Mouse (Mus musculus) B cell, adult 67 days (primary cell): ENCODE data around the gene Ttll12. TPM values are rescaled to one million over a fixed set of nuclear protein-coding genes. Genes with fewer than 3 reads are reported as not detected.

Source experiments
- total RNA-seq, 2 experiments: library from RNA; stranded (reverse); gene quantifications; 4 replicates each; pipeline ENCODE4 v1.2.4; 2023

Ttll12 gene
- 1 to 10 TPM; 7.4 to 8.2 TPM for total RNA-seq

DNA sequence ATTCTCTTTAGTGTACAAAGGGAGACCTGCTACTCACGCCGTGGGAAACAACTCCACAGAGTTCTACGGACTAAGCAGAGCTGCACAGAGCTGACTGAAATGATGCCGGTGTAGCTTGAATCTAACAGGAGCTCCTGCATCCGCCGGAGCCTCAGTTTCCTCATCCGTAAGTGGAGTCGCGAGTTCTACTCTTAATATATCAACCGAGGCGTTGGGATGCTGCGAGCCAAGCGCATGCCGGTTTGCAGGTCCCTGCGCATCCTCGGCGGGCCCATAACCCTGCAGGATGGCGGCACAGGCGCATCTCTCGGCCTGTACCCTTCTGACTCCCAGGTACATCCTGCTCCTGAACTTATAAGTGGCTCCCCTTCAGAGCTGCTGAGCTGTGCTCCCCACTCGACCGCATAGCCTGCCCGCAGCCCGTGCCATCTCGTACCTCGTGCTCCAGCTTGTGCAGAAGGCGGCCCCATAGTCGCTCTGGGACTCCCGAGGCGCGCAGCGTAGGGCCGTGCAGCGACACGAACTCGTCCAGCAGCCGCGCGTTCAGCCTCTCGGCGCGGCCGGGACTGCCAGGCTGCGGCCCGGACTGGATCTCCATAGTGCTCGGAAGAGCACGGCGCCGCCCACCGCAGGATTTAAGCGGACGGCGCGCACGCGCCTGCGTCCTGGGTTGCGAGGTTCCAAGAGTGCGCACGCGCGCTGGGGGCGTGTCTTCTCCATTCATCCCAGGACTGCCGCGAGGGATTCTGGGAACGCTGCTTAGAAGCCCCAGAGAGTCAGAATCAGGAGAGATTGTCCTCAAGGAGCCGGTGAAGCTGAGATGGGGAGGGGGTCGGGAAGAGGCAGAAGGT is at the start of gene Ttll12:
Gene Ttll12, minus strand, starts transcription at position 645 of the 851 bp plus-strand sequence.

DNA sequence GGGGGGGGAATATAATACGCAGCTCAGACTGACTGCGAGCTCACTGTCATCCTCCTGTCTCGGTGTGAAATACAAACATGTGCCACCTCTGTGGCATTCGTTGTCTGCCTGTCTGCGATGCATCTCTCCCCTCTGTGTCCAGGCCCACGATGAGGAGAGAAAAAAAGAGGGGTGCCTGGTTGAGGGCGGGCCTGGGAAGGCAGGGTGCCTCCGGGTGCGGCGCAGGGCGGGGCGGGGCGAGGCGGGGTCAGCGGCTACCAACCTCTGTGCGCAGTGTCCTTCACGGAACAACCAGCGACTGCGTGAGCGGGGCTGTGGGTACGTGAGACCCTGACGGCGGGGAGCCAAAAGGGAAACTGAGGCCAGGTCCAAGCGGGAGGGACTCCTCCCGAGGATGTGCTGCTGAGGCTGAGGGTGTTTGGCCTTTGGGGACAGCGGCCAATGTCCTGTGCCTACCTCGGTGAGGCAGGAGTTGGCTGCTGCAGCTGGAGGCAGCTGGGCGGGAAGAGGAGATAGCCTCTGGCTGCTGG is 31.6 kb downstream of the Ttll12 start, which contains the start of the genes Tspo and Mcat:
Gene Tspo, plus strand, starts transcription at position 266 of the 530 bp plus-strand sequence.
Gene Mcat, minus strand, starts transcription at position 461 of the 530 bp plus-strand sequence.

GRCm38 (mm10) chr15:83526424-83527091 is 68.4 kb downstream of the Ttll12 start, which contains the start of gene Bik:
TSS of gene Bik (plus strand) at chr15:83526862.

Other genes with a start within 250 kb of the Ttll12 start
- gene Arfgap3, start 244.9 kb downstream of the Ttll12 start, total RNA-seq: 10 to 100 TPM; 13.3 to 13.5 TPM
- 10 to 100 TPM; 63.7 to 71.2 TPM for gene Pacsin2, start 130.6 kb downstream of the Ttll12 start, total RNA-seq
- gene Ttll1, start 84.3 kb downstream of the Ttll12 start, total RNA-seq: 1 to 10 TPM; 7.1 to 8.5 TPM
- gene Bik, start 68.3 kb downstream of the Ttll12 start, total RNA-seq: not detected
- 10 to 100 TPM; 65.3 to 68.6 TPM for gene Tspo, start 31.6 kb downstream of the Ttll12 start, total RNA-seq
- 10 to 100 TPM; 24.8 to 25.0 TPM for gene Mcat, start 31.4 kb downstream of the Ttll12 start, total RNA-seq
- gene Scube1, start 129.9 kb upstream of the Ttll12 start, total RNA-seq: not detected
- not detected for gene Mpped1, start 184.3 kb upstream of the Ttll12 start, total RNA-seq